Mouse (Mus musculus) 3134 (cell line): ENCODE measurements at regions not wholly inside any gene's neighbourhood (a gene's known extent, or its start where the extent isn't known, plus 50 kb on each side); places are given as distances from the start of the nearest gene placed in this dataset.

Experiments
- DNase-seq: peaks from one replicate; pipeline ENCODE4 v3.0.0-alpha.2; 2011; ENCODE audit warnings: low spot score; ENCODE audit not compliant: insufficient read length; ENCODE audit errors: extremely low read depth

GRCm38 (mm10) chr13:43963321-43963720 is 178.7 kb downstream of the Cd83 start:
- no peak for DNase-seq

GRCm38 (mm10) chr13:43965256-43965905 is 180.8 kb downstream of the Cd83 start:
- no peak for DNase-seq

GRCm38 (mm10) chr13:43967516-43967915 is 182.9 kb downstream of the Cd83 start:
- peak; percentile 11 for DNase-seq

- no peak for DNase-seq
Measured at GRCm38 (mm10) chr13:43972906-43973305, 188.3 kb downstream of the Cd83 start.

- no peak for DNase-seq
Measured at GRCm38 (mm10) chr13:43975281-43975680, 190.7 kb downstream of the Cd83 start.

- DNase-seq: no peak
Measured at GRCm38 (mm10) chr13:43975801-43976200, 191.2 kb downstream of the Cd83 start.

GRCm38 (mm10) chr13:43976676-43977075 is 192.1 kb downstream of the Cd83 start:
- DNase-seq: no peak

GRCm38 (mm10) chr13:43987338-43987737 is 202.8 kb downstream of the Cd83 start:
- no peak for DNase-seq

- DNase-seq: no peak
Measured at GRCm38 (mm10) chr13:43988421-43988820, 203.8 kb downstream of the Cd83 start.

GRCm38 (mm10) chr13:43990281-43991101 is 205.9 kb downstream of the Cd83 start:
- DNase-seq: no peak

- DNase-seq: no peak
Measured at GRCm38 (mm10) chr13:43991774-43992173, 207.2 kb downstream of the Cd83 start.

GRCm38 (mm10) chr13:43992968-43993367 is 208.4 kb downstream of the Cd83 start:
- no peak for DNase-seq

GRCm38 (mm10) chr13:43994361-43994760 is 209.8 kb downstream of the Cd83 start:
- DNase-seq: no peak

- no peak for DNase-seq
Measured at GRCm38 (mm10) chr13:43995623-43996022, 211.0 kb downstream of the Cd83 start.

- no peak for DNase-seq
Measured at GRCm38 (mm10) chr13:44001861-44002545, 217.4 kb downstream of the Cd83 start.

- no peak for DNase-seq
Measured at GRCm38 (mm10) chr13:44012868-44013267, 228.3 kb downstream of the Cd83 start.

- no peak for DNase-seq
Measured at GRCm38 (mm10) chr13:44018489-44019303, 234.1 kb downstream of the Cd83 start.

- no peak for DNase-seq
Measured at GRCm38 (mm10) chr13:44019304-44019583, 234.7 kb downstream of the Cd83 start.

- no peak for DNase-seq
Measured at GRCm38 (mm10) chr13:44020851-44021250, 236.3 kb downstream of the Cd83 start.

GRCm38 (mm10) chr13:44022106-44022505 is 237.5 kb downstream of the Cd83 start:
- no peak for DNase-seq

- no peak for DNase-seq
Measured at GRCm38 (mm10) chr13:44024612-44025011, 240.0 kb downstream of the Cd83 start.
